Mouse (Mus musculus): ENCODE measurements around the gene Tmem8b. TPM values are rescaled to one million over a fixed set of nuclear protein-coding genes. Genes with fewer than 3 reads are reported as not detected.

Tmem8b gene
- polyA plus RNA-seq, 1 experiment = 5.0 TPM

DNA sequence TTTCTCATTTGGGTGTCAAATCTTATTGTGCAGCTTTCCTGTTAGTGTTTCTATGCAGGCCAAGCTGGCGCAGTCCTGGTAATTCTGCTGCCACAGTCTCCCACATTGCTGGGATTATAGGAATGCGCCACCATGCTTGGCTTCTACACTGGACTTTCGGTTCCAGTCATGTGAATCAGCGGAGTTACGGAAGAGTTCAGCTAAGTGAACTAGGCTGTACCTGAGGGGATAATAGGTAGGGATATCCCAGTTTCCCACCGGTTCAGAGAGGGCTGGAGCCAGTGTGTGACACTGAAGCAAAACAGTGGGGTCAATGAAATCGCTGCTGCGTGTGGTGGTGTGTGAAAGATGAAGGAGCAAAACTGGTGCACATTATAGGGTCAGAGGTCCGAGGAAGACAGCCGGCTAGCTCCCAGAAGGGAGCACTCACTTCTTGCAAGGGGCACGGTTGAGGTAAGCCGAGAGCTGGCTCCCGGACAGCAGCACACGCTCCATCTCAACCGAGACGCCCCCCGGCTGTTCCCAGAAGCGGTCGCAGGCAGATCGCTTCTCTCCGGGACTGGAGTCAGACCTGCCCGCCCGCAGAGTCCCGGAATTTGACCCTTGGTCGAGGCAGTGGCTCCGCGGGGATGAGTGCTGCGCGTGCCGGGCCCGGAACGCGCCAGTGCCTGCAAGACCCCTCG lies 13.0 kb upstream of the Tmem8b start:
- H3K36me3 ChIP-seq (ENCODE audit: control insufficient read depth, insufficient read depth, low read length, poor library complexity, severe bottlenecking) = no peaks in the 10 kb centered on the region
- no peaks in the 10 kb centered on the region for H3K4me1 ChIP-seq (ENCODE audit: control insufficient read depth, insufficient read depth, low read length)
- no peak for TF ChIP-seq POLR2A (IDR thresholded peaks at IDR 0.05; ENCODE audit: insufficient read depth, low read length)
- no peak for TF ChIP-seq CTCF (IDR thresholded peaks at IDR 0.05; ENCODE audit: low read depth, low read length)
- no peak for TF ChIP-seq EP300 (IDR thresholded peaks at IDR 0.05; ENCODE audit: insufficient read depth, low read depth, low read length)
- H3K9me3 ChIP-seq (replicated peaks; ENCODE audit: control insufficient read depth, insufficient read depth, low read length, poor library complexity, severe bottlenecking) = no peaks in the 10 kb centered on the region
- H3K27me3 ChIP-seq (ENCODE audit: control insufficient read depth, insufficient read depth, low read length, poor library complexity, severe bottlenecking) = no peaks in the 10 kb centered on the region
- H3K9ac ChIP-seq (ENCODE audit: low read depth, poor library complexity, severe bottlenecking) = peak overlapping the region; percentile 71
- peak overlapping the region; percentile 85 for H3K4me3 ChIP-seq (ENCODE audit: low read depth, low read length)
- no peak overlapping the region for H3K27ac ChIP-seq (ENCODE audit: insufficient read depth, low read length)

DNA sequence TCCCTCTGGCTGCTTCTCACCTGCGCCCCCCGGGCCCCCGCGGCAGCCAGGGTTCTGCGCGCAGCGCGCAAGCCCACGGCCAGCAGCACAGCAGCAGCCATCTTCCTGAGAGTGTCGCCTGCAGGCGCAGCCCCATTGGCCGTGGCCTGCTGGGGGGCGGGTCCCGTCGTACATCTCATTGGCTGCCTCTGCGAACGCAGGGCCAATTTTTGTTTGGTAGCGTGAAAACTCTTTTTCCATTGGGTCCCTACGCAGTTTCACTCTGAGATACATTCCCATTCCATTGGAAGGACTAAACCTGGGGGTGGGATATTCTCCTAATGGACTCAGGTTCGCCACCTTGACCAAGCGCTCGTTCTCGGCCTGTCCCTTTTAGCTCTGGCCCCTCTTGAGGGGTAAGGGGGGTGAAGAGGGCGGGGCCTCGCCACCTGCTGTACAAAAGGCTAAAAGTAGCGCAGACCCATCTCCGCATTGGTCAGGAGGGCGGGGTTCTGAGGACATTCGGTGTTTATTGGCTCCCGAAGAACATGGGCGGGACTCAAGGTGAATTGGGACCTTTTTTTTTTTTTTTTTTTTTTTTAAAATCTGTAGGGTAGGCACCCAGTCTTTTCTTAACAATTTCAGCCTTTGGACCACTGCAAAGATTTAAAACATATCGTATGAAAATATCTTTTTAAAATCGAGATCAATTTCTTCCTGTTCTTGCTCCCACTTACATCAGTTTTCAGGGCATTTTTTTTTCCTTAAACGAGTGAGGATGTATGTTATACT lies 12.2 kb upstream of the Tmem8b start, which contains the start of gene Hint2:
TSS of gene Hint2 (minus strand) at position 128 of the 771 bp plus-strand sequence.
- no peak within 1 kb of the TSS for H3K27ac ChIP-seq (ENCODE audit: insufficient read depth, low read length)
- no peaks in the 10 kb centered on the region for H3K4me1 ChIP-seq (ENCODE audit: control insufficient read depth, insufficient read depth, low read length)
- peak within 1 kb of the TSS; percentile 71 for H3K9ac ChIP-seq (ENCODE audit: low read depth, poor library complexity, severe bottlenecking)
- TF ChIP-seq POLR2A (IDR thresholded peaks at IDR 0.05; ENCODE audit: insufficient read depth, low read length) (peak; percentile 49), EP300 (IDR thresholded peaks at IDR 0.05; ENCODE audit: insufficient read depth, low read depth, low read length) (no peak)
- peak within 1 kb of the TSS; percentile 85 for H3K4me3 ChIP-seq (ENCODE audit: low read depth, low read length)
- H3K36me3 ChIP-seq (ENCODE audit: control insufficient read depth, insufficient read depth, low read length, poor library complexity, severe bottlenecking) = no peaks in the 10 kb centered on the region
- H3K27me3 ChIP-seq (ENCODE audit: control insufficient read depth, insufficient read depth, low read length, poor library complexity, severe bottlenecking) = no peaks in the 10 kb centered on the region
- no peaks in the 10 kb centered on the region for H3K9me3 ChIP-seq (replicated peaks; ENCODE audit: control insufficient read depth, insufficient read depth, low read length, poor library complexity, severe bottlenecking)

DNA sequence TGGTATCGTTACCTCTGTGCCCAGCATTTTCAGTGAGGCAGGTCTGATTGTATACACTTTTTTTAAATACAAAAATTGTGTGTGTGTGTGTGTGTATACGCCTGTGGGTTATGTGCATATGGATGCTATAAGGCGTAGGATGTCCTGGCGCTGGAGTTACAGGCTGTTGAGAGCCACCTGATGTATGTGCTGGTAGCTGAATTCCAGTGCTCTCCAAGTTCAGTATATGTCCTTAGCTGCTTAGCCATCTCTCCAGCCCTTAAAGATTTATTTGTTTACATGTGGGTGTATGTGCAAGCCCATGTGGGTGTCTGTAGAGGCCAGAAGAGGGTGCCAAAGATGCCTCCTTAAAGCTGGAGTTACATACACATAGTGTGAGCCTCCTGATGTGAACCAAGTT lies 11.6 kb upstream of the Tmem8b start:
- no peak for TF ChIP-seq EP300 (IDR thresholded peaks at IDR 0.05; ENCODE audit: insufficient read depth, low read depth, low read length)
- no peak for TF ChIP-seq POLR2A (IDR thresholded peaks at IDR 0.05; ENCODE audit: insufficient read depth, low read length)
- no peak for TF ChIP-seq CTCF (IDR thresholded peaks at IDR 0.05; ENCODE audit: low read depth, low read length)
- H3K4me1 ChIP-seq (ENCODE audit: control insufficient read depth, insufficient read depth, low read length) = no peaks in the 10 kb centered on the region
- no peaks in the 10 kb centered on the region for H3K36me3 ChIP-seq (ENCODE audit: control insufficient read depth, insufficient read depth, low read length, poor library complexity, severe bottlenecking)
- H3K27me3 ChIP-seq (ENCODE audit: control insufficient read depth, insufficient read depth, low read length, poor library complexity, severe bottlenecking) = no peaks in the 10 kb centered on the region
- no peak overlapping the region for H3K9ac ChIP-seq (ENCODE audit: low read depth, poor library complexity, severe bottlenecking)
- H3K4me3 ChIP-seq (ENCODE audit: low read depth, low read length) = peak overlapping the region; percentile 17; the same call in 1 of the 2 replicates
- H3K27ac ChIP-seq (ENCODE audit: insufficient read depth, low read length) = no peak overlapping the region
- no peaks in the 10 kb centered on the region for H3K9me3 ChIP-seq (replicated peaks; ENCODE audit: control insufficient read depth, insufficient read depth, low read length, poor library complexity, severe bottlenecking)

DNA sequence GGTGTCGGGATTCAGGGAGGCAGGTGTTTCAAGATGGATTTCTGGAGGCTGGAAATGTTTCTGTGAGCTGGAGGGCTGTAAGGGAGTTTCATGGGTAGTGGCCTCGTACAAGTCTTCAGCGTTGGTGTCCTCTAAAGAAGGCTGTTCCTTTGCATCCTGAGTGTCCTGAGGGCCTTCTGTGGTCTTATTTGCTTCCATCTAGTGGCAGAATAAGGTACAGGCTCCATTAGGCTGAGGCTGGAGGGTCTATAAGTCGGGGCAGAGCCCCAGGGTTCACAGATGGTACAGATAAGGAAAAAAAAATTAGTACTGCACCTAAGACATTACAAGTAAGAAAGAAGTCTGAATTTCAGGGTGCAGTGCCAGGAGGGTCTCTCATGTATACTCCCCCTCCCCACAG lies 2.4 kb upstream of the Tmem8b start:
- TF ChIP-seq POLR2A (IDR thresholded peaks at IDR 0.05; ENCODE audit: insufficient read depth, low read length) (no peak), CTCF (IDR thresholded peaks at IDR 0.05; ENCODE audit: low read depth, low read length) (peak; percentile 20)
- Histone ChIP-seq H3K27ac (ENCODE audit: insufficient read depth, low read length) (no peak overlapping the region), H3K36me3 (ENCODE audit: control insufficient read depth, insufficient read depth, low read length, poor library complexity, severe bottlenecking) (no peaks in the 10 kb centered on the region), H3K9ac (ENCODE audit: low read depth, poor library complexity, severe bottlenecking) (no peak overlapping the region), H3K4me1 (ENCODE audit: control insufficient read depth, insufficient read depth, low read length) (no peaks in the 10 kb centered on the region), H3K27me3 (ENCODE audit: control insufficient read depth, insufficient read depth, low read length, poor library complexity, severe bottlenecking) (no peaks in the 10 kb centered on the region), H3K9me3 (replicated peaks; ENCODE audit: control insufficient read depth, insufficient read depth, low read length, poor library complexity, severe bottlenecking) (no peaks in the 10 kb centered on the region), H3K4me3 (ENCODE audit: low read depth, low read length) (no peak overlapping the region)

DNA sequence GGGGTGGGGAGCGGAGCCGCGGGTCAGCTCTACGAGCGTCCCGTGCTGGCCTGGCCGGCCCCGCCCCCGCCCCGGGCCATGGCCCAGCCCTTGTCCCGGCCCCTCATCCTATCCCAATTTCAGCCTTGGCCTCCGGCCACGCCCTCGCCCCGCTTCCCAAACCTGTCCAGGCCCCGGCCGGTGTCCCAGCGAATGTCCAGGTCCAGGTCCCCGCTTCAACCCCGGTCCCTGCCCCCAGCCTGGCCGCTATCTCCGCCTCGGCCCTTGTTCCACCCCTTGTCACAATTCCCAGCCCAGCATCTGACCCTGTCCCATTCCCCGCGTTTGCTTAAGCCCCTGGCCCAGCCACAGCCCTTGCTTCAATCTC lies 640 bp downstream of the Tmem8b start:
- no peaks in the 10 kb centered on the region for H3K9me3 ChIP-seq (replicated peaks; ENCODE audit: control insufficient read depth, insufficient read depth, low read length, poor library complexity, severe bottlenecking)
- H3K27me3 ChIP-seq (ENCODE audit: control insufficient read depth, insufficient read depth, low read length, poor library complexity, severe bottlenecking) = no peaks in the 10 kb centered on the region
- H3K27ac ChIP-seq (ENCODE audit: insufficient read depth, low read length) = no peak overlapping the region
- peak overlapping the region; percentile 63 for H3K9ac ChIP-seq (ENCODE audit: low read depth, poor library complexity, severe bottlenecking)
- no peaks in the 10 kb centered on the region for H3K4me1 ChIP-seq (ENCODE audit: control insufficient read depth, insufficient read depth, low read length)
- peak overlapping the region; percentile 62 for H3K4me3 ChIP-seq (ENCODE audit: low read depth, low read length)
- TF ChIP-seq CTCF (IDR thresholded peaks at IDR 0.05; ENCODE audit: low read depth, low read length) (no peak), EP300 (IDR thresholded peaks at IDR 0.05; ENCODE audit: insufficient read depth, low read depth, low read length) (no peak), POLR2A (IDR thresholded peaks at IDR 0.05; ENCODE audit: insufficient read depth, low read length) (no peak)
- no peaks in the 10 kb centered on the region for H3K36me3 ChIP-seq (ENCODE audit: control insufficient read depth, insufficient read depth, low read length, poor library complexity, severe bottlenecking)

DNA sequence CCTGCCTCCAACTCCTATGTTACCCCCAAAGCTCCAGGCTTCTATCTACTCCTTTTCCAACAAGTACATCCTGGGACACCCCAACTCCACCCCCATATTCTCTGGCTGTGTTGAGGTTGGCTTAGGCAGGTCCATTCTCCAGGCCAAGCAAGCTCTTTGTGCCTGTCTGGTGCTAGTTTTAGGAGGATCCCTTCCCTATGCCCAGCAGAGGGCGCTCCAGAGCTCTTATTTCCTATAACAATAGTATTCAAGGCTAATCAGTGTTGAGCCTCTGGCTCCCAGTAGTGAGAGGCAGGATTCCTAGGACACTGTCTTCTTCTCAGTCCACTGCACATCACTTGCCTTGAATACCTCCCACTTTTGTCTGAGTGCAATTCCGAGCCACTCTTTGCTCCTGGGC lies 3.3 kb downstream of the Tmem8b start:
- TF ChIP-seq EP300 (IDR thresholded peaks at IDR 0.05; ENCODE audit: insufficient read depth, low read depth, low read length) (no peak), CTCF (IDR thresholded peaks at IDR 0.05; ENCODE audit: low read depth, low read length) (peak; percentile 60)
- no peaks in the 10 kb centered on the region for H3K36me3 ChIP-seq (ENCODE audit: control insufficient read depth, insufficient read depth, low read length, poor library complexity, severe bottlenecking)
- H3K27ac ChIP-seq (ENCODE audit: insufficient read depth, low read length) = no peak overlapping the region
- no peaks in the 10 kb centered on the region for H3K4me1 ChIP-seq (ENCODE audit: control insufficient read depth, insufficient read depth, low read length)
- H3K27me3 ChIP-seq (ENCODE audit: control insufficient read depth, insufficient read depth, low read length, poor library complexity, severe bottlenecking) = no peaks in the 10 kb centered on the region
- no peak overlapping the region for H3K9ac ChIP-seq (ENCODE audit: low read depth, poor library complexity, severe bottlenecking)
- H3K9me3 ChIP-seq (replicated peaks; ENCODE audit: control insufficient read depth, insufficient read depth, low read length, poor library complexity, severe bottlenecking) = no peaks in the 10 kb centered on the region
- no peak overlapping the region for H3K4me3 ChIP-seq (ENCODE audit: low read depth, low read length)

Measured in ES-Bruce4 (cell line).